Mouse (Mus musculus): ENCODE measurements around the gene Slc22a15.

The Slc22a15 gene

GRCm38 (mm10) chr3:101923843-101924740, at the start of gene Slc22a15:
TSS of gene Slc22a15 (minus strand) at chr3:101924453.
- in situ Hi-C loops (cut with MboI, MseI) = no loop called here

- in situ Hi-C loops (cut with MboI, MseI) = no loop called here
These were observed 42.7 kb upstream of the Slc22a15 start for GRCm38 (mm10) chr3:101966825-101967558.

GRCm38 (mm10) chr3:101964352-101964751, 40.1 kb upstream of the Slc22a15 start:
- in situ Hi-C loops (cut with MboI, MseI) = no loop called here

- in situ Hi-C loops (cut with MboI, MseI) = no loop called here
These were observed 39.2 kb upstream of the Slc22a15 start for GRCm38 (mm10) chr3:101963501-101963900.

- in situ Hi-C loops (cut with MboI, MseI) = no loop called here
These were observed 37.0 kb upstream of the Slc22a15 start for GRCm38 (mm10) chr3:101961146-101961835.

- in situ Hi-C loops (cut with MboI, MseI) = no loop called here
These were observed 33.8 kb upstream of the Slc22a15 start for GRCm38 (mm10) chr3:101958047-101958446.

- in situ Hi-C loops (cut with MboI, MseI) = no loop called here
These were observed 29.3 kb upstream of the Slc22a15 start for GRCm38 (mm10) chr3:101953506-101953905.

- in situ Hi-C loops (cut with MboI, MseI) = no loop called here
These were observed 28.3 kb upstream of the Slc22a15 start for GRCm38 (mm10) chr3:101952577-101952976.

GRCm38 (mm10) chr3:101948572-101948971, 24.3 kb upstream of the Slc22a15 start:
- in situ Hi-C loops (cut with MboI, MseI) = no loop called here

GRCm38 (mm10) chr3:101947250-101947649, 23.0 kb upstream of the Slc22a15 start:
- in situ Hi-C loops (cut with MboI, MseI) = no loop called here

- in situ Hi-C loops (cut with MboI, MseI) = no loop called here
These were observed 21.0 kb upstream of the Slc22a15 start for GRCm38 (mm10) chr3:101945257-101945656.

- in situ Hi-C loops (cut with MboI, MseI) = no loop called here
These were observed 16.2 kb upstream of the Slc22a15 start for GRCm38 (mm10) chr3:101940418-101940817.

- in situ Hi-C loops (cut with MboI, MseI) = no loop called here
These were observed 15.6 kb upstream of the Slc22a15 start for GRCm38 (mm10) chr3:101939865-101940264.

GRCm38 (mm10) chr3:101939152-101939551, 14.9 kb upstream of the Slc22a15 start:
- in situ Hi-C loops (cut with MboI, MseI) = no loop called here

- in situ Hi-C loops (cut with MboI, MseI) = no loop called here
These were observed 12.1 kb upstream of the Slc22a15 start for GRCm38 (mm10) chr3:101936369-101936768.

- in situ Hi-C loops (cut with MboI, MseI) = no loop called here
These were observed 9.6 kb upstream of the Slc22a15 start for GRCm38 (mm10) chr3:101933820-101934219.

- in situ Hi-C loops (cut with MboI, MseI) = no loop called here
These were observed 5.0 kb upstream of the Slc22a15 start for GRCm38 (mm10) chr3:101929105-101929876.

- in situ Hi-C loops (cut with MboI, MseI) = no loop called here
These were observed 2.4 kb upstream of the Slc22a15 start for GRCm38 (mm10) chr3:101926636-101927035.

GRCm38 (mm10) chr3:101925663-101926062, 1.4 kb upstream of the Slc22a15 start:
- in situ Hi-C loops (cut with MboI, MseI) = no loop called here

- in situ Hi-C loops (cut with MboI, MseI) = no loop called here
These were observed 1.9 kb downstream of the Slc22a15 start for GRCm38 (mm10) chr3:101922366-101922765.

- in situ Hi-C loops (cut with MboI, MseI) = no loop called here
These were observed 5.7 kb downstream of the Slc22a15 start for GRCm38 (mm10) chr3:101918526-101918925.
